Mouse (Mus musculus) granulocyte monocyte progenitor cell, adult 5-6 weeks (primary cell): Measurements from ENCODE around the gene C8a. TPM values are rescaled to one million over a fixed set of nuclear protein-coding genes. Genes with fewer than 3 reads are reported as not detected.

Source experiments
- ATAC-seq: replicated peaks from 2 replicates; pipeline ENCODE4 v1.8.0; 2016; ENCODE audit warnings: mild to moderate bottlenecking, moderate TSS enrichment, inconsistent platforms; ENCODE audit not compliant: poor library complexity, severe bottlenecking
- total RNA-seq, 2 experiments: library from RNA; stranded (forward) in 1 of 2; stranded (reverse) in 1 of 2; fragments of 200-712, 200-1000 nt in 1 of 2; fragments of >200 nt in 1 of 2; fragmentation: Nextera tagmentation in 1 of 2; gene quantifications; 2 replicates each; pipeline ENCODE4 v1.2.3; 2014 to 2017

Gene C8a
- total RNA-seq, 2 experiments from 2014 or later = not detected

DNA sequence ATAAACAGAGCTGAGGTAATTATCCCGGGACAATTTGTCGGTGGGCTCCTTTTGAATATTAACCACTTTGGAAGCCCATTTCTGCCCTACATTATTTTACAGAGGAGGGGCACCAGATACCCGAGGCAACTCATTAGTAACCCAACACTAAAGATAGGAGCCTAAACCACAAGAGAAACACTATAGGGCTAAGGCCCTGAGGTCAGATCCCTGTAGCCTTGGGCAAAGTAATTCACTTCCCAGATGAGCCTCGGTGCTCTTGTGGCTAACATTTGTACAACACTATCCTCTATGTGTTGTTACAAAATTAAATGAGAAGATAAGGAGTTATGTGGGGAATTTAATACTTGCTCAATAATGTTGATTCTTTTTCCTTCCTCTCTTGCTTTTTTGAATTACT is 32.7 kb downstream of the C8a start:
- no peak for ATAC-seq

DNA sequence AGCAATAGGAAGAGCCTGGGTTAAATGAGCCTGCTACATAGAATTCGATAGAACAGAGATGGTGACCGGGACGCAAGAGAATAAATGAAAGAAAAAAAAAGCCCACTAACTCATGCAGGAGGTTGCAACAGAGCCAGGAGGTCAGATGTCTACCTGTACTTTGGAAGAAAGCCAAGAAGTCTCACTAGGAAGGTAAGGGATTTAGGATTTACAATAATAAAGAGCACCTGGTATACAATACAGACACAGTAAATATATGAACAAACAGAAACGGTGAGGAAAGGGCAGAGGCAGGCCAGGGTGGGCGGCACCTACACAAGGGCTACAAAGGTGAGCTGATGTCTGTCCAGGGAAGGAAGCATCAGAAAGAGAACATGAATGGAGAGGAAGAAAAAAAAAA is 34.0 kb downstream of the C8a start:
- ATAC-seq = no peak

DNA sequence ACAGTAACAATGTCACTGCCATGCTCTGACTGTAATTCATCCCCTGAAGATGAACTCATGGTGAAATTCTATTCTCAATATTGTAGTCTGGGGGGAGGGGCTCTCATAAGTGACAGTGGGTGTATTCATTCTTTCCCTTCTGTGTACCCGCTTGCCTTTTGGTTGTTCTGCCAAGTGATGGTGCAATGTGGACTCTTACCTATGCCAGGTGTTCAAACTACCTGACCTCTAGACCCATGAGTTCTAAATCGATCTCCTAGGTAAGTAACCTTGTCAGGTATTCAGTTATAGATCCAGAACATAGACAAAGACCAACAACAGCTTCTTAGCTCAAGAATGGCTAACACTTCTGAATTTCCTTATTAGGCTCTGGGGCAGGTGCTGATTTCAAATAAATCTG is 37.9 kb downstream of the C8a start:
- ATAC-seq = no peak

DNA sequence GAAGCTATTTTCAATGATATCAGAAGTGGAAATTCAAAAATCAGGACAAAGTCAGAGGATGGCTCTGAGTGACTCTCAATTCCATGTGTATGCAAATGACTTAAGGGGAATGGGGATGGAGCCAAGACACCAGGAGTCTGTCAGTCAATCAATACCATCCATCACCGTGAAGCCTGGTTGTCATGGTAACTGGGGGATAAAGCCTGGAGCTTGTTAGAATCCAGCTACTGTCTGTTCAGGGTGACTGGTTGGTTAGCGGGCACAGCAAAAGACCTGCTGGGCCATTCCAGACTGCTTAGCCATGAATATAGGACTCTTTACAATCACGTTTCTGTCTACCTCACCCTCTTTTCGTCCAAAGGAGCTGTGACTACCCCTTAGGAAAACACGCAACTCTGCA is 41.1 kb downstream of the C8a start:
- no peak for ATAC-seq

- no peak for ATAC-seq
These were observed 47.3 kb downstream of the C8a start for GRCm38 (mm10) chr4:104828939-104829338.

- no peak for ATAC-seq
These were observed 51.7 kb downstream of the C8a start for GRCm38 (mm10) chr4:104824381-104825077.

DNA sequence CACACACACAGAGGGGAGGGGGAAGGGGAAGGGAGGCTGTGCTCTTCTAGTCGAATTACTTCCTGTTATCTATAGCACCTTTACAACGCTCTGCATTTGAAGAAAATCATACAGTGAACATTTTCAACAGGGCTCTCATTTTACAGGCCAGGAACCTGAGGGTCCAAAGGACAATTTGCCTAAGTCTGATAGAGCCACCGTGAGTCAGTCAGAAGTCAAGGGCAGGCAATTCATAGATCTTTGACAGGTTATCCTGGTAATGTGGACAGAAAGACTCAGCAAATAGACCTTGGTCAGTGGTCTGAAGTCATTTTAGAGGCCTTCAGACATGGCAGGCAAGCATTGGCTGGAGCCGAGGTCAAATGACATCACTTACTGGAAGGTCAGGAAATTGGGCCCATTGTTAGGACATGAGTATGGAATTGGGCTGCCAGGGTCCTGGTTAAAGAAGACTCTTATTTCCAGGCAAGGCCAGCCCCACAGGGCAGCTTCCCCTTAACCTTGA is 52.5 kb downstream of the C8a start:
- no peak for ATAC-seq

DNA sequence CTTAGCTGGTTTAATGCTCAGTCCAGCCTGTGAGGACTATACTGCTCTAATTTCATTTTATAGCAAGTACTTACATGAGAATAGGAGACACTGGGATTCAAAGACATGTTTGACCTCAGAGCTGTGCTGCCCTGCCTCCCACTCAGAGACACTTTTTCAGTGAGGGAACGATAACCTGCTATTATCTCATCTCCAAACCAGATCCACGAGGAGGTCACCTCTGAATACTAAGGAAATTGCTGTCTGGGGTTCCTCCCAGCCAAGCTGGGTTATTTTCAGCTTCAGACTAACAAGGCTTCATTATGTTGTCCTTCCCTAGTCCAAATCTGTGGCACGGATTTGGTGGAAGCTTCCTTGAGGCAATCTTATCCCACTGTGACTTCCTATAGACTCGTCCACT is 56.3 kb downstream of the C8a start:
- no peak for ATAC-seq

- no peak for ATAC-seq
These were observed 57.2 kb downstream of the C8a start for GRCm38 (mm10) chr4:104818986-104819385.

DNA sequence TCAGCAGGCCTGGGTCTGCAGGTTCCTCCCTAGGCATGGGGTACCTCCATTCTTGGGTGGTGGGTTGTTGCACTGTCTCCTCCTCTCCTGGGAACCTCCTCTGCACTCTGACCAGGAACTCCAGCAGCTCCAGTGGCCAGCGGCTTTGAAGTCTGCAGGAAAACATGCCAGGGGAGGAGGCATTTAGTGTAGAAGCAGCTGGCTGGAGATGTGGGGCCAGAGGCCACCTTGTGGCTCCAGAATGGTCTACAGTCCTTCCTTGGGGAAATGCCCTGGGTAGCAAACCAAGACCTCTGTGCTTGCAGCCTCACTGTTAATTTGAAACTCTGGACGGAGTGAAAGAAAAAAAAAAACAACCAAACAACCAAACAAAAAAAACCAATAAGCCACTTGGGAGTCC is 58.7 kb downstream of the C8a start:
- no peak for ATAC-seq

DNA sequence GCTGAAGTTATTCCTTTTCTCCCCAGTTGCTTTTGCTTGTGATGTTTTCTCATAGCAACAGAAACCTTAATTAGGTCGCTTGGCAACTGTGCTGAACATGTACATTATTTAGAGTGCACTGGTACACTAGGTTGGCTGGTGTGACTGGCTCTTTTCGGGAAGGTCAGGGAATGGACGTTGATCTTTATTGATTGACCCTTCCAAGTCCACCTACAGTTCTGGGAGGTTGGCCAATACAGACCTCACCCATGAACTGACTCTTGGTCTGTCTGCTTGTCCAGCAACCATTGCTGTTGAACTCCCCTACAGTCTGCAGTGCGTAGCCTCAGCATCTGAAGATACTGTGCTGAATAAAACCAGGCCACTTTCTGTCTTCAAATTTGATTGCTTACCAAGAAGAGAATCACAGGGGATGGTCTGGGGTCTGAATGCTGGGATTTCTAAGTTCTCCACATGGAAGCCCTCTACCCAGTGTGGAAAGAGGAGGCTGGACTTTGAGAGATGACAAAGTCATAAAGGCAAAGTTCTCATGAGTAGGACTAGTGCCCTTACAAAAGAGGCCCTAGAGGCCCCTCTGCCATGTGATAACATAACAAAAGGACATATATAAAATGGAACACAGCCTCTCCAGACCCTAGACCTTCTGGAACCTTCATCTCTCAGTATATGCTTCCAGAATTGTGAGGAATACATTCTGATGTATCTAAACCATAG is 59.5 kb downstream of the C8a start:
- ATAC-seq = no peak

GRCm38 (mm10) chr4:104813617-104814016 is 62.6 kb downstream of the C8a start:
- no peak for ATAC-seq

DNA sequence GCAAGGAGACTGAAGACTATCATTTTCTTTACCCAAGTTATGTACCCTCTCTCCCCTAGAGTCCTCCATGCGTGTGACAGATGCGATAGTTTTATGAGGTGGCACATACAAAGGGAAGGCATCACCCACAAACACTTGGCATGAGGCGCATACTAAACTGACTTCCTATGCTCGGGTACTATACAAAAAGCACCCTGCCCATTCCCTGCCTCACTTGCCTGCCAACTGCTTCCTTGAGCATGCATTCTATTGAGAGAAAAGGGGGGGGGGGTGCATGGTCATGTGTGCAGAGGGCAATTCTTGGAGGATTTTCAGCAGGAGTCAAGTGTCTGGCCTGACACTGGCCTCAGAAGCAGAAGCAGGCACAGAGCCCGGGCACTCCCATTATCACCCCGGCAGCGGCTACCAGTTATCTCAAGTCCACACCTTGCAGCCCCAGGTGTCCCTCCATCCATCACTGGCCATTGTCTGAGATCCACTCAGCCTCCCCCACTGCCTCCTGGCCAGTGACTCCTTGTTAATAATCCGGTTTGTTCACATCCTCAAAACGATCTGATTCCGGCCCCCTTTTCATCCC is 65.4 kb downstream of the C8a start:
- no peak for ATAC-seq

GRCm38 (mm10) chr4:104805414-104806257 is 70.6 kb downstream of the C8a start:
- ATAC-seq = no peak

- ATAC-seq = no peak
These were observed 72.1 kb downstream of the C8a start for GRCm38 (mm10) chr4:104804100-104804499.

- ATAC-seq = no peak
These were observed 74.6 kb downstream of the C8a start for GRCm38 (mm10) chr4:104801625-104802024.

- no peak for ATAC-seq
These were observed 77.2 kb downstream of the C8a start for GRCm38 (mm10) chr4:104798951-104799350.

- no peak for ATAC-seq
These were observed 84.1 kb downstream of the C8a start for GRCm38 (mm10) chr4:104792111-104792510.

GRCm38 (mm10) chr4:104782346-104782745 is 93.9 kb downstream of the C8a start:
- ATAC-seq = no peak

DNA sequence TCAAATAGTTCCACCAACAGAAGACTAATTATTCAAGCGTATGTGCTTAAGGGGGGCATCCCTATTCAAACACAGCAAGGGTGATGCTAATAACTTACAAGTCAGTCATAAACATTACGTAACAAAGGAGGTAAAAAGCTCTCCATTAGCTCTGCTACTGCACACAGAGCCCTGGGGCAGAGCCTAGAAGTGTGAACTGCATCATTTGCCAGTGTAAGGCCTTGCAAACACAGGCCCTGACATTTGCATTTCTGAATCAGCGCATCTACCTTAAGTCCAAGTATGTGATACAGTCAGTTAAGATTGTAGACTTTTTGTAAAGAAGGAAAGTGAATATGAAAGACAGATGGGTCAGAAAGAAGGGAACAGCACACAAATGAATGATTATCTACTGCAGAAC is 94.8 kb downstream of the C8a start:
- no peak for ATAC-seq

GRCm38 (mm10) chr4:104779460-104779859 is 96.7 kb downstream of the C8a start:
- ATAC-seq = no peak
